Mouse (Mus musculus): Measurements from ENCODE around the gene Kifc3. TPM values are rescaled to one million over a fixed set of nuclear protein-coding genes. Genes with fewer than 3 reads are reported as not detected.

Kifc3 gene
- total and polyA plus RNA-seq, 3 experiments, result 0.78 to 1.8 (median 1.7) TPM

- TF ChIP-seq POLR2AphosphoS2 (IDR thresholded peaks at IDR 0.05; ENCODE audit: low read depth, low read length), result no peak
- no peak for TF ChIP-seq ZNF384 (IDR thresholded peaks at IDR 0.05; ENCODE audit: low read depth, low read length)
- no peak for TF ChIP-seq HCFC1 (IDR thresholded peaks at IDR 0.05; ENCODE audit: low read depth, low read length)
- TF ChIP-seq MAFK (IDR thresholded peaks at IDR 0.05; ENCODE audit: insufficient replicate concordance, low read length), result no peak
- no peak for TF ChIP-seq JUN (IDR thresholded peaks at IDR 0.05; ENCODE audit: insufficient read depth, low read depth, low read length)
- no peak for TF ChIP-seq NRF1 (IDR thresholded peaks at IDR 0.05; ENCODE audit: low read depth, low read length)
- no peak for TF ChIP-seq CHD1 (IDR thresholded peaks at IDR 0.05; ENCODE audit: low read depth, low read length)
- Histone ChIP-seq H3K36me3 (replicated peaks in 1 of 2; ENCODE audit: control insufficient read depth in 1 of 2, insufficient read depth in 1 of 2, low read length in 1 of 2) (no peaks in the 10 kb centered on the region), H3K9ac (ENCODE audit: insufficient read depth, low read depth) (no peak overlapping the region), H3K4me3 (replicated peaks in 1 of 3; ENCODE audit: low read depth in 2 of 3, low read length in 2 of 3, poor library complexity in 1 of 3) (no peak overlapping the region), H3K27me3 (replicated peaks) (peaks cover 22% of the 10 kb centered on the region), H3K4me1 (ENCODE audit: control insufficient read depth in 1 of 2, insufficient read depth in 2 of 2) (peaks cover 0 to 4% of the 10 kb centered on the region in 2 experiments; a peak in 2 of 4 replicates), H3K27ac (ENCODE audit: insufficient read depth, low read depth) (no peak overlapping the region), H3K79me2 (replicated peaks; ENCODE audit: control insufficient read depth, extremely low read depth, insufficient read depth, poor library complexity, severe bottlenecking) (no peaks in the 10 kb centered on the region), H3K4me2 (ENCODE audit: insufficient read depth, low read depth, poor library complexity, severe bottlenecking) (no peak overlapping the region), H3K9me3 (replicated peaks; ENCODE audit: low read length) (no peaks in the 10 kb centered on the region)
- DNase-seq (ENCODE audit: extremely low read depth), result no peak
- in situ Hi-C loops (cut with MboI; ENCODE audit: low pct_ligation_motif_present, low pct_unique_long_range_greater_than_20kb, low sequenced_read_pairs), result loop anchor here (25.0 kb wide), 1 partner anchor 137 kb away; the partner anchor contains the start of gene Katnb1
- dilution Hi-C loops (cut with MboI; ENCODE audit: extremely low pct_ligation_motif_present, extremely low pct_unique_long_range_greater_than_20kb, low sequenced_read_pairs), result no loop called here
Observed at GRCm38 (mm10) chr8:95223969-95224368, 21.4 kb upstream of the Kifc3 start.

- no peak for DNase-seq (ENCODE audit: extremely low read depth)
- Histone ChIP-seq H3K9ac (ENCODE audit: insufficient read depth, low read depth) (no peak overlapping the region), H3K27me3 (replicated peaks) (peaks cover 12% of the 10 kb centered on the region), H3K9me3 (replicated peaks; ENCODE audit: low read length) (no peaks in the 10 kb centered on the region), H3K79me2 (replicated peaks; ENCODE audit: control insufficient read depth, extremely low read depth, insufficient read depth, poor library complexity, severe bottlenecking) (no peaks in the 10 kb centered on the region), H3K36me3 (replicated peaks in 1 of 2; ENCODE audit: control insufficient read depth in 1 of 2, insufficient read depth in 1 of 2, low read length in 1 of 2) (no peaks in the 10 kb centered on the region), H3K4me2 (ENCODE audit: insufficient read depth, low read depth, poor library complexity, severe bottlenecking) (no peak overlapping the region), H3K4me3 (replicated peaks in 1 of 3; ENCODE audit: low read depth in 2 of 3, low read length in 2 of 3, poor library complexity in 1 of 3) (no peak overlapping the region), H3K27ac (ENCODE audit: insufficient read depth, low read depth) (no peak overlapping the region), H3K4me1 (ENCODE audit: control insufficient read depth in 1 of 2, insufficient read depth in 2 of 2) (peaks cover 0 to 4% of the 10 kb centered on the region in 2 experiments; a peak in 2 of 4 replicates)
- dilution Hi-C loops (cut with MboI; ENCODE audit: extremely low pct_ligation_motif_present, extremely low pct_unique_long_range_greater_than_20kb, low sequenced_read_pairs) (no loop called here), in situ Hi-C loops (cut with MboI; ENCODE audit: low pct_ligation_motif_present, low pct_unique_long_range_greater_than_20kb, low sequenced_read_pairs) (loop anchor here (25.0 kb wide), 1 partner anchor 134 kb away; the partner anchor contains the start of gene Katnb1)
- TF ChIP-seq E2F4 (IDR thresholded peaks at IDR 0.05; ENCODE audit: insufficient replicate concordance, low read depth, low read length) (no peak), USF2 (conservative IDR thresholded peaks at IDR 0.05; ENCODE audit: low read depth, low read length) (no peak), POLR2AphosphoS2 (IDR thresholded peaks at IDR 0.05; ENCODE audit: low read depth, low read length) (no peak), TBP (conservative IDR thresholded peaks at IDR 0.05; ENCODE audit: low read depth, low read length) (no peak), BHLHE40 (IDR thresholded peaks at IDR 0.05; ENCODE audit: low read depth, low read length) (no peak), KAT2A (IDR thresholded peaks at IDR 0.05; ENCODE audit: insufficient replicate concordance, low read length) (no peak), NRF1 (IDR thresholded peaks at IDR 0.05; ENCODE audit: low read depth, low read length) (no peak), HCFC1 (IDR thresholded peaks at IDR 0.05; ENCODE audit: low read depth, low read length) (no peak), EP300 (IDR thresholded peaks at IDR 0.05; ENCODE audit: low read length) (no peak), MAZ (IDR thresholded peaks at IDR 0.05; ENCODE audit: low read depth, low read length) (no peak), IRF4 (IDR thresholded peaks at IDR 0.05; ENCODE audit: low read depth, low read length) (no peak), UBTF (IDR thresholded peaks at IDR 0.05; ENCODE audit: low read depth, low read length) (no peak), ZC3H11A (IDR thresholded peaks at IDR 0.05; ENCODE audit: low read depth, low read length) (no peak), MAX (IDR thresholded peaks at IDR 0.05; ENCODE audit: low read length) (no peak), ZMIZ1 (IDR thresholded peaks at IDR 0.05; ENCODE audit: low read depth, low read length) (no peak), MEF2A (IDR thresholded peaks at IDR 0.05; ENCODE audit: borderline replicate concordance, low read depth, low read length) (no peak), MYC (IDR thresholded peaks at IDR 0.05; ENCODE audit: low read depth, low read length) (no peak), USF1 (IDR thresholded peaks at IDR 0.05; ENCODE audit: low read depth, low read length) (no peak), MXI1 (IDR thresholded peaks at IDR 0.05; ENCODE audit: low read depth, low read length) (no peak), GABPA (IDR thresholded peaks at IDR 0.05; ENCODE audit: insufficient replicate concordance, low read depth, low read length) (no peak)
Observed at GRCm38 (mm10) chr8:95221045-95221444, 18.4 kb upstream of the Kifc3 start.

All from CH12.LX (cell line).